Mouse (Mus musculus): Measurements from ENCODE around the gene Unc93a2.
"Not testable (repeated sequence)": the region's sequence is repeated elsewhere in the genome, so short reads cannot be mapped to it uniquely, and the experiment has no call there.

Unc93a2 gene

GRCm38 (mm10) chr17:7369401-7369800 lies 15.9 kb downstream of the Unc93a2 start:
- DNase-seq, result not testable (repeated sequence)

DNA sequence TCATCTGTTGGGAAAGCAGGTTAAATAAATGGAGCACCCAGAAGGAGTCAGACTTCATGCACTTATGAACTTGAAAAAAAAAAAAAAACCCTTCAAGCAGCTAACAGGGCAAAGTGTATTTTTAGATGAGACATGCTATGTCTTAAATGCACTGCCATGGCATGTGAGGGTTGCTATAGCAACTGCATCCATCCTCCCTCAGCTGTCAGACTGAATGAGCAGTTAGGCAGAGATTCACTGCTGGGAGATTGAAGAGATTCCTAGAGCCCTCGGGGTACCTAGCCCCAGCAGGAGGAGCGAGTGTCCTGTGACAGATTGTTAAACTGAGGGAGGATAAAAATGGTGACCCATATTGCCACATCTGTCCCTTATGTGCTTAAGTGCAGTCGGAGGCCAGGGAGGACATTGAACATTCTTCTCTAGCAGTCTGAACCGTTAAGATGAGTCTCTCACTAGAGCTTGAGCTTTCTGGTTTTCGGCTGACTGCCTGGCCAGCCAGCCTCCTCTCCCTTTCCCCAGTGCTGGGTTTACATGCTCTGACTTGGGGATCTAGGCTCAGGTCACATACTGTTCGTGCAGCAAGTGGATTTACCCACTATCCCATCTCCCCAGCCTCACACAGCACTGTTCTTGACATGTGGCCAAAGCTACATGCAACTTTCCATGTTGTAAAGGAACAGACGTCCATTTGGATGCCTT lies 18.4 kb downstream of the Unc93a2 start:
- DNase-seq, result not testable (repeated sequence)

DNA sequence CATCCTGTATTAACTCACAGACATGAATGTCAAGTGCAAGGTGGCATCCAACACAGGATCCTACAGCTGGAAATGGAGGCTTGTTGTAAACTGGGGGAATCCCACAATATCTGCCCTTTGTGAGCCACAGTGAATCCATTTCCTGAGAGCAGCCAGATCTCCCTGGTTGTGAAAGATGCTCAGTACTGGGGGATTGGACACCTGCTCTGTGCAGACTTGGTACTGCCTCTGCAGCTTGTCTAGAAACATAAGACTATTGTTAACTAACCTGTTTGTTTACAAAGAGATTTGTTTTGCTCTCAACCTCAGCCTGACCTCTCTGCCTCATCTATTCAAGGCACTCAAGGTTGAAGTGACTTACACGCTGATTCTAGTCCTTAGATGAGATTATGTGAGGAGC lies 19.0 kb downstream of the Unc93a2 start:
- DNase-seq, result not testable (repeated sequence)

GRCm38 (mm10) chr17:7365615-7366014 lies 19.6 kb downstream of the Unc93a2 start:
- not testable (repeated sequence) for DNase-seq

- peak; percentile 59 for DNase-seq
These were observed 24.4 kb downstream of the Unc93a2 start for GRCm38 (mm10) chr17:7360749-7361465.

DNA sequence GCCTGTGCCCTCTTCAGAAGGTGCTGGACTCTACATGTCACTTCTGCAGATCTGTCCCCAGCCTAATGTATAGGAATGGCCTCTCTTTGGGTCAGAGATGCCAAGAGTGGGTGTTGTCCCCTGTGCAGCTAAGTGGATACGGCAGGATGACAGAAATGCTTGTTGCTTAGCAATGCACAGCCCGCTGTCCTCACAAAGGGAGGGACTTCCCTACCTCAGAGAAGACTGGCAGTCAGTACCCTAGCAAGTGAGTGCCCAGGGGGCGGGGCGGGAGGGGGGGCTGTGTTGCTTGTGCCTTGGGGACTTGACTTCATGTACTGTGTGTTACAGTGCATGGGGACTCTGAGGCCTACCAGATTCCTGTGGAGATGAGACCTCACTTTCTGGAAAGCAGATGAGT lies 25.5 kb downstream of the Unc93a2 start:
- not testable (repeated sequence) for DNase-seq

DNA sequence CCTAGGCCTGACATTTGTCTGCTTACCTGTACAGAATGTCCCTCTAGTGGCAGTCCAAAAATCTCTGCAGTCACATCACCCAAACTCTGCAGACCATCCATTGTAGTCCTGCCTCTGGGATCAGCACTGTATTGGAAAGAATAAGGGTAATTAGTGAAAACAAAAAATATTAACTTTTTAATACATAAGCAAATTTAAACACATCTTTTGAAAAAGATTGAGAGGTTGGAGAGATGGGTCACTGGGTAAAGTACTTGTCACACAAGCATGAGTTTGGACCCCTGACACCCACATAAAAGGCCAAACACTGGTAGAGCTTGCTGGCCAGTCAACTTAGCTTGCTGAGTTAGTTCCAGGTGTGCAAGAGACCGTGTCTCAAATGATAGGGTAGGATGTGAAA lies 32.7 kb downstream of the Unc93a2 start, which contains the start of gene Ttll2:
Ttll2 (minus strand) TSS at position 101 of the 400 bp plus-strand sequence.
- DNase-seq, result not testable (repeated sequence)

GRCm38 (mm10) chr17:7348765-7349164 lies 36.5 kb downstream of the Unc93a2 start:
- not testable (repeated sequence) for DNase-seq

GRCm38 (mm10) chr17:7337381-7337780 lies 47.9 kb downstream of the Unc93a2 start:
- DNase-seq, result not testable (repeated sequence)

DNA sequence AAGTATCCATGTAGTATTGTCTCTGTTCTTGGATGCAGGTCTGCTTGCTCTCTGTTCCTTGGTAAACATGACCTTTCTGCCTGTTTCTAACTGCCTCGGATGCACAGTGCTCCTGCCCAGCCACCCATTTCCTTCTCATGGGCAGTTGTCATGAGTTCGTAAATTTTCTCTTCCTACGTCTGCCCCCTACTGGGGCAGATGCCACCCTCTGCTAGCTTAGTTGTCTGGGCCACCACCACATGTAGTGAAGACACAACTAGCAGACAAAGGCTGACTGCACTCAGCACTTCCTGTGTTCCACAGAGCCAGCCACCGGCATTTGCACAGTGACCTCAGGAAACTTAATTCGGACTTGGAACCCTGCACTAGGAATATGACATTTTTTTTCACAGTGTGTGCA lies 52.5 kb downstream of the Unc93a2 start:
- DNase-seq, result not testable (repeated sequence)

DNA sequence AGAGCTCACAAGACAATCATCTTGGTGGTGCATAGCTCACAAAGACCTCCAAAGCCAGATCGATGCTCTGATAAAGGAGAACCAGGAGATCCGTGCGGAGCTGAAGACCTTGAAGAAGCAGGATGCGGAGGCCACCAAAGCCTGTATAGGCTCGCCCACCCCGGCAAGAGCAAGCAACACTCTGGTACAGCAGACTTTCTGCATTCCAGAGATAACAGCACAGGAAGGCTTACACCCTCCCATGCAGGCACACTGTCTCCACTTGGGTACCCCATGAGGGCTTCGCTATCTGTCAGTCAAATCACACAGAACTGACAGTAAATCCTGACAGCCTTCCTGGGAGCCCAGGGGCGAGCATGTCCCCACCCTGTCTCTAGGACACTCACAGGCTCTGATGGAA lies 58.8 kb downstream of the Unc93a2 start:
- DNase-seq, result not testable (repeated sequence)

- not testable (repeated sequence) for DNase-seq
These were observed 60.9 kb downstream of the Unc93a2 start, which contains the start of gene Tcp10a for GRCm38 (mm10) chr17:7324346-7324745. TSS of gene Tcp10a (plus strand) at chr17:7324646.

- not testable (repeated sequence) for DNase-seq
These were observed 65.5 kb downstream of the Unc93a2 start for GRCm38 (mm10) chr17:7319789-7320188.

GRCm38 (mm10) chr17:7315693-7316382 lies 69.4 kb downstream of the Unc93a2 start:
- not testable (repeated sequence) for DNase-seq
